Mouse (Mus musculus): Measurements from ENCODE around the gene Nuak2.

DNA sequence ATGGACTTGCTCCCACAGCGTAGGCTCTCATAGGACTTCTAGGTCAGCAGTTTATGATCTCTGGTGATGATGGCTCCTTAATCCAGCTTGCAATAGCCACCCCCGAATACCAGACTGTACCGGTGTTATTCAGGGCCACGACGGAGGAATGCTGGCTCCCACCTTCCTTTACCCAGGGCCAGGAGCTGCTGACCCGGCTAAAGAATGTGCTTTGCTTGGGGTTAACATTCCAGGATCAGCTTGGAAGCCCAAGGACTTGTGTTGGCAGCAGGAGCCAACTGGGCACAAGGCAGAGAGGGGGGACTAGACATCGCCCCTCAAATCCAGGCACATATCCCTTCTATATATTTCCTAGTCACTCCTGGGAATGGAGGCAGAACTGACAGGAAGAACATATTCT is 5.2 kb upstream of the Nuak2 start:
- TF ChIP-seq CTCF (IDR thresholded peaks at IDR 0.05; ENCODE audit: low read depth) (no peak), EP300 (IDR thresholded peaks at IDR 0.05; ENCODE audit: low read depth) (no peak)
